Mouse (Mus musculus) megakaryocyte-erythroid progenitor cell, adult 5-6 weeks (primary cell): ENCODE measurements at regions not wholly inside any gene's neighbourhood (a gene's known extent, or its start where the extent isn't known, plus 50 kb on each side); places are given as distances from the start of the nearest gene placed in this dataset.

ENCODE experiments used
- ATAC-seq: replicated peaks from 2 replicates; pipeline ENCODE4 v1.8.0; 2016; ENCODE audit warnings: mild to moderate bottlenecking, inconsistent platforms; ENCODE audit not compliant: severe bottlenecking, poor library complexity, low FRiP score, low TSS enrichment

- no peak for ATAC-seq
Observed at GRCm38 (mm10) chr3:102574320-102574719, 104.6 kb downstream of the Ngf start.

DNA sequence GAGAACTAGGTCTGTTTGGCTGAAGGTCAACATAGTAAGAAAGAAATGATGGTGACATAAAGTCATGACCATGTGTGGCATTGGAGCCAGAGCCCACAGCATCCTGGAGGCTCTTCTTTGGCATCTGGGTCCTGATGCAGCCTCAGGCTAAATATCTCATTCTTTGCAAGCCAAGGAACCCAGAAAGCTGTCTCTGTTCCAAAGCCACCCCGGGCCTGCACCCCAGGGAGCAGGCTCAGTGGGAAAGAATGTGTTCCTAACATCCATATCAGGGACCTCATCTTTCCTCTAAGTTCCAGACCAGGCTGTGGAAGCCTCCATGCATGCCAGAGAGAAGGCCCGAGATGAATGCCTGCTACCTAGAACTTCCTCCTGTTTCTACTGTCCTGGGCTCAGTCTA lies 107.2 kb downstream of the Ngf start:
- no peak for ATAC-seq

DNA sequence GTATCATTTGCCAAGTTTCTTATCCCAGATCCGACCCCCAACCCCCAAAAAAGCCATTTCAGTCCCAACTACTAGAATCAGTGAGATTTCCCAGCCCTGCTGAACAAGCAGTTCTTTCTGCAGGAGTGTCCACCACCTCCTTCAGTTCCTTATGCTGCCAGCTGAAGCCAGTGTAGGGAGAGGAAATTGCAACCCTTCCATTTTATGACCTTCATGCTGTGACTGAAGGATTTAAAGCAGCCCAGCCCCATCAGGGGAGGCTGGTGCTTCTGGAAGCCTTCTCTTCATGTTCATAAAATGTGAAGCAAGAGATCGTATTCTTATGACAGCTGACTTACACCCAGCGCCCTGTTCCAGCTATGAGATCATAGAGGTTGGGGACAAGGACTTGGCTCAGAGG lies 112.1 kb downstream of the Ngf start:
- no peak for ATAC-seq

GRCm38 (mm10) chr3:102585136-102585535 lies 115.4 kb downstream of the Ngf start:
- ATAC-seq, result no peak

GRCm38 (mm10) chr3:102586221-102586620 lies 116.5 kb downstream of the Ngf start:
- ATAC-seq, result no peak

DNA sequence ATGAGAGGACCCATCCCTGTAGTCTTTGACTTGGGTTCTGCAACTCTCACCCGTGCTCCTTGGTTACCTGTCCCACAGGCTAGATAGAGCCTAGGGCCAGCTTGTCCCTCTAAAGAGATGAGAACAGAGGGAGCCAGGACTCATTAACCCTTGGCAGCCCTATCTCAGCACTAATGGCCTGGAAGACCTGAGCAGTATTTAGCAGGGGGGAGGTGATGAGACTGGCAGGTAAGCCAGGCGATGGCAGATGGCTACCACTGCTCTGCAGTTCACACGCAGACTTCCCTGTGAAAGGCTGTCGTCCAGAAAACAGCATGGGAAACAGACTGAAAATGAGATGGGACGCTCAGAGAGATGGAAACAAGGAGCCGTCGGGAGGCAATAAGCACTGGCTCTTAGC lies 122.3 kb downstream of the Ngf start:
- no peak for ATAC-seq

DNA sequence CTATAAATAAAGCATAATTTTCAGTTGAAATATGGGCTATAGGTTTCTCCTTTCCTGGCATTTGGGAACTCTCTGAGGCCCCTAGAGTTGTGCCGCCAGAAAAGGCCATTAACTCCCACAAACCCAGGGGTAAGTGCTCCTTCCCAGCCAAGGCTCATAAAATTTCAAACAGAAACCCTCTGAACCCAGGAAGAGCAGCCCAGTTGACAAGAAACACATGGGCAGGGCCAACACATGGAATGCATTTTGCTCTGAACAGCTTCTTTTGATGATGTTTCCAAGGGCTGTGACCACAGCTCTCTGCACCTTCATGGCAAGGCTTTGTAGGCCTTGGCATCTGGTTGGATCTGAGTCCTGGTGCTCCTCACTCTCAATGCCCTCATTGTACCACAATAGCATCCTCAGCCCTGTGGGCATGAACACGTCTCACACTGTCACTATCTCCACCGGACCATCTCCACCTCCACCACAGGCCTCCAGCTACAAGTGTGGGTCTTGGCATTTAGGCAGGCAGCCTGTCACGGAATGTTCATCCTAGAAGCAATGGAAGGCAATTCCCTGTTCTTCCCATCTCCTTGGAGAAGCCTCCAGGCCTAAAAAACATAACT lies 127.3 kb downstream of the Ngf start:
- ATAC-seq, result no peak

DNA sequence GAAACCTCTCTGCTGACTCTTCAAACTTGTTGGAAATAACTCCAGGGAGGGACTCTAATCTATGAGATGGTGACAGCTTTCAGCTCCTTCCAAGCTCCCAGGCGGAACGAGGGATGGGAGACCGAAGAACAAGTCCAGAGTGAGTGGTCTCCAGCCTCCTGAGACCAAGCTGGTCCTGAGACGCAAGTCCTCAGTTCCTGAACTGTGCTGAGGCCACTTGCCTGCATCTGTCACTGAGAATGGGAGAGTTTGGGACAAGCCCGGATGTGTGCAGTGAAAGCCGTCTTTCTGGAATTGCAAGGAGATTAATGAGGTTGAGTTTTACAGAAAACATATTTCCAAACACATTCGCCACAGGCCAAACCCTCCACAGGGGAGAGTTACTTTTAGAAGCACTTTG lies 129.3 kb downstream of the Ngf start:
- ATAC-seq, result no peak

GRCm38 (mm10) chr3:102602766-102603165 lies 131.6 kb upstream of the Tspan2 start:
- no peak for ATAC-seq

DNA sequence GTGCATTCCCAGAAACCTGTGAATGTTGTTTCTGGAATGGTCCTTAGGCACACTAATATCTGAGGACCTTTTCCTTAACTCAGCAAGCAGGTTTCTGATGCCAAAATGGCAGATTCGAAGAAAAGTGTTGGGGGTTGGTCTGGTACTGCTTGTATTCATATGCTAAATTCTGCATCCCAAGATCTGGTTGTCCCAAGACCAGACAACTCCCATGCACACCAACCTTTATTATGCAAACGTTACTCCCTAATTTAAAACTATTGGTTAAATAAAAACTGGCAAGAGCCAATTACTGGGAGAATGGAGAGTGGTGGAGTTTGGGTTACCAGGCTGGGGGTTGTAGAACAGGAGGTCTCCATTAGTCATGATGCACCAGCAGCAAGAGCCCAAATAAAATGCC lies 129.0 kb upstream of the Tspan2 start:
- no peak for ATAC-seq

DNA sequence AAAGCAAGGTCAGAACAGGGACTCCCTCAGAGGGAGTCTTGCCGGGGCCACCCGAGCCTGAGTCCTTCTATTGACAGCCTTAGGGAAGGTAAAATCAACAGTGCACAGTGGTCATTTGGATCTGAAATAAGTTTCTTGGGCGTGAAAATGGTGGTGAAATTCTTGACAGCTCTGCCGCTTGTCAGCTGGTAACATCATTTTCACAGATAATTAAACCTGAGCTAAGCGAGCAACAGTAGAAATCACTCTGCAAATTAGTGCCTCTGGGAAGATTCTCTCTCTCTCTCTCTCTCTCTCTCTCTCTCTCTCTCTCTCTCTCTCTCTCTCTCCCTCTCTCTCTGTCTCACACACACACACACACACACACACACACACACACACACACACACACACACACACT lies 123.4 kb upstream of the Tspan2 start:
- ATAC-seq, result no peak

DNA sequence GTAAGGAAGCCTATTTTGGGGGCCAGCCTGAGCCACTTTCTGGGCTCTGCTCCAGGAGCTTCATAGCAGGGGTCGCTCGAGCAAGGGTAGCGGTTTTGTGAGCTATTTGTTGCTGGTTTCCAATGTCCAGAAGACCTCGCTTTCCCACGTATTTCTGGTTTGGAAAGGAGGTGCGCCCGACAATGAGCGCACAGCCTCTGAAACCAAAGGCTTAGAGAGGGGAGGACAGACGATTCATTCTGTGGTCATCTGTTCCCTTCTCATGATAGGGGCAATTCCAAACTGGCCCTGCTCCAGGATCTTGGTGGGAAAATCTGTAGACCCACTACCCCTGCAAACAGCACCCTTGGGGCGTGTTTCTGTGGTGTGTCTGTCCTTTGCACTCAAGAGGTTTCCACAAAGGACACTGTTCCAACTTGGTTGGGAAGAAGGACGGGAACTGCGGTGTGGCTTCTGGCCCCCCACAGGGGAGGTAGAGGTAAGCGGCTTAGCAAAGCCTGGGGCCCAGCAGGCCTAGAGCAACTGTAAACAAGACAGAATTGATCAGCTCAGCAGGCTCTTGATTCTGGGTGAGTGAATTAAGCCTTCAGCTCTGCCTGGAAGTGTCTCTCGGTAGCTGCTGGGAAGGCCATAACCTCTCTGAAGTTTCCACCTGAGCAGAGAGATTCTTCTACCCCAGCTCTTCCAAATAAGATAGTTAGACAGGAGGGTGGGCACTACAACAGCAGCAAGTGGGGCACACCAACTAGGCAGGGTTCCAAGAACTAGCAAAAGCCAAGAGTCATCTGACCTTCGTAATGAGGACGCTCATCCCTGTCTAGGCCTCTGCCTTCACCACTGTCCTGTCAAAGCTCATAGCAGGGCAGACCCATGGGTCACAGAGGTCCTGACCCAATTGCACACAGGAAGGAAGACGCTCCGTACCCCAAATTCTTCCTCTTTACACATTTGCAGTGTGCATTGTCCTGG lies 122.6 kb upstream of the Tspan2 start:
- no peak for ATAC-seq

GRCm38 (mm10) chr3:102619666-102620377 lies 114.5 kb upstream of the Tspan2 start:
- ATAC-seq, result no peak

- ATAC-seq, result no peak
Observed at GRCm38 (mm10) chr3:102636076-102636475, 98.3 kb upstream of the Tspan2 start.

- ATAC-seq, result no peak
Observed at GRCm38 (mm10) chr3:102636674-102637073, 97.7 kb upstream of the Tspan2 start.

GRCm38 (mm10) chr3:102644276-102644940 lies 89.9 kb upstream of the Tspan2 start:
- no peak for ATAC-seq

DNA sequence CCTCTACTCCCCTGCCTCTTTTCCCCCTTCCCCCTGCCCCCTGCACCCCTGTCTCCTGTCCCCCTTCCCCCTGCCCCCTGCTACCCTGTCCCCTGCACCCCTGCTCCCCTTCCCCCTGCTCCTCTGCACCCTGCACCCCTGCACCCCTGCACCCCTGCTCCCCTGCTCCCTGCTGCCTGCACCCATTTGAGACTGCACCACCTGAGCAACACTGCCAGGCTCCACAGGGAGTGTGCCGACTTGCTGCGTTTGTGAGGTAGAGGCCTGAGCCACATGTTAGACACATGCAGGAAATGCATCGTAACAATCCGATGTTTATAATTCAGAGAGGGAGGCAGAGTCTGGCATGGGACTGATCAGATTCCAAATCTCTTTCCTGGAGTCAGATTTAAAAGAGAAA lies 85.9 kb upstream of the Tspan2 start:
- no peak for ATAC-seq

- ATAC-seq, result no peak
Observed at GRCm38 (mm10) chr3:102654962-102655361, 79.4 kb upstream of the Tspan2 start.

GRCm38 (mm10) chr3:102657116-102657515 lies 77.2 kb upstream of the Tspan2 start:
- ATAC-seq, result no peak

DNA sequence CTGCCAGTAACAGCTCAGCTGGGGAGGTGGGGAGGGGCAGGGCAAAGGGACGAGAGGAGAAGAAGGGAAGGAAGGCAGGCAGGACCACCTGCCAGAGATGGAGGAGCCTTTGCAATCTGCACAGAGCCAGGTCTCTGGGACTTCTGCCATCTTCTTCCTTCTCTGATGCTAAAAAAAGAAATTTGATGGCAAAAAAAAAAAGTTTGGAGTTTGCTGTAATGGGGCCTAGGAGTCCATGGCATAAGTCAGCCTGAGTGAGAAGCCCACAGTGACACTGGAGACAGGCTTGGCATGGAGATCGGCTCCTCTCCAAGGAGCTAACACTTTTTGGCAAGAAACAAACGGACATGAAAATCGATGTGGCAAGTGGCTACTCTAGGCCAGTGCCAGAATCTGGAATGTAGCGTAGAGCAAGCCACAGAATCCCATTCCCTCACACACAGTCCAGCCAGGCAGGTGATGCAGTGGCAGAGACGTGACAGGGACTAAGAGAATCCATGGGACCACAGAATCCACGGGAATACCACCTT lies 76.7 kb upstream of the Tspan2 start:
- ATAC-seq, result no peak
